Mouse (Mus musculus) CH12.LX (cell line): ENCODE measurements around the gene Cmss1. TPM values are rescaled to one million over a fixed set of nuclear protein-coding genes. Genes with fewer than 3 reads are reported as not detected.

Source experiments
- DNase-seq: peaks from one replicate; pipeline ENCODE4 v3.0.0-alpha.2; 2013; ENCODE audit errors: extremely low read depth
- H3K27ac ChIP-seq: 2 replicates; pipeline ENCODE4 v1.5.1; 2012; ENCODE audit warnings: low read depth, mild to moderate bottlenecking, control low read depth, moderate library complexity; ENCODE audit not compliant: insufficient read depth
- H3K27me3 ChIP-seq: replicated peaks from 2 replicates; pipeline ENCODE3; 2012; ENCODE audit warnings: inconsistent platforms
- H3K36me3 ChIP-seq, 2 experiments: replicated peaks in 1 of 2; 2 replicates each; pipeline versions ENCODE3 to v1.6.1; 2012; ENCODE audit warnings: inconsistent platforms in 1 of 2, low read length in 1 of 2, mild to moderate bottlenecking in 1 of 2, mixed read lengths in 1 of 2, moderate library complexity in 1 of 2; ENCODE audit not compliant: control insufficient read depth in 1 of 2, insufficient read depth in 1 of 2
- H3K4me1 ChIP-seq, 2 experiments: 2 replicates each; pipeline ENCODE4 v1.6.1; 2012; ENCODE audit warnings: inconsistent platforms in 1 of 2, moderate library complexity in 1 of 2; ENCODE audit not compliant: insufficient read depth in 2 of 2, control insufficient read depth in 1 of 2
- H3K4me2 ChIP-seq: 2 replicates; pipeline ENCODE4 v1.6.1; 2012; ENCODE audit warnings: low read depth, mild to moderate bottlenecking, control low read depth; ENCODE audit not compliant: poor library complexity, insufficient read depth, severe bottlenecking
- H3K4me3 ChIP-seq, 3 experiments: fragments of 150-350 bp in 1 of 3; sonication (generic) in 1 of 3; replicated peaks in 1 of 3; 2 replicates each; pipeline versions ENCODE3 to v1.5.1; 2011 to 2012; ENCODE audit warnings: low read depth in 2 of 3, low read length in 2 of 3, mild to moderate bottlenecking in 2 of 3, moderate library complexity in 2 of 3, control low read depth in 1 of 3, improper control_type of control experiment in 1 of 3, inconsistent platforms in 1 of 3, mixed read lengths in 1 of 3; ENCODE audit not compliant: poor library complexity in 1 of 3
- H3K79me2 ChIP-seq: replicated peaks from 2 replicates; pipeline ENCODE4 v1.6.1; 2012; ENCODE audit warnings: mild to moderate bottlenecking, moderate library complexity; ENCODE audit not compliant: control insufficient read depth, poor library complexity, insufficient read depth, severe bottlenecking; ENCODE audit errors: extremely low read depth
- H3K9ac ChIP-seq: 2 replicates; pipeline ENCODE4 v1.6.1; 2012; ENCODE audit warnings: low read depth, mild to moderate bottlenecking, control low read depth, moderate library complexity; ENCODE audit not compliant: insufficient read depth
- H3K9me3 ChIP-seq: replicated peaks from 2 replicates; pipeline ENCODE3; 2012; ENCODE audit warnings: low read length, inconsistent platforms, mixed read lengths
- BHLHE40 ChIP-seq: IDR thresholded peaks from 2 replicates; pipeline ENCODE4 v1.6.1; 2011; ENCODE audit warnings: mild to moderate bottlenecking, low read depth, low read length, improper control_type of control experiment
- CHD1 ChIP-seq: IDR thresholded peaks from 2 replicates; pipeline ENCODE4 v1.6.1; 2012; ENCODE audit warnings: low read depth, low read length, improper control_type of control experiment, inconsistent platforms
- CHD2 ChIP-seq: IDR thresholded peaks from 2 replicates; pipeline ENCODE4 v1.6.1; 2011; ENCODE audit warnings: low read length, improper control_type of control experiment
- E2F4 ChIP-seq: IDR thresholded peaks from 2 replicates; pipeline ENCODE4 v1.6.1; 2011; ENCODE audit warnings: low read depth, low read length, improper control_type of control experiment; ENCODE audit not compliant: insufficient replicate concordance
- ELF1 ChIP-seq: IDR thresholded peaks from 2 replicates; pipeline ENCODE4 v1.6.1; 2014; ENCODE audit warnings: low read depth, mild to moderate bottlenecking, inconsistent platforms, low read length, improper control_type of control experiment
- HCFC1 ChIP-seq: IDR thresholded peaks from 2 replicates; pipeline ENCODE4 v1.6.1; 2012; ENCODE audit warnings: low read depth, mild to moderate bottlenecking, inconsistent platforms, low read length, improper control_type of control experiment
- JUN ChIP-seq: IDR thresholded peaks from 2 replicates; pipeline ENCODE4 v1.6.1; 2011; ENCODE audit warnings: low read depth, mild to moderate bottlenecking, low read length, improper control_type of control experiment, moderate library complexity; ENCODE audit not compliant: insufficient read depth
- MAFK ChIP-seq: IDR thresholded peaks from 2 replicates; pipeline ENCODE4 v1.6.1; 2011; ENCODE audit warnings: low read length, improper control_type of control experiment; ENCODE audit not compliant: insufficient replicate concordance
- MAX ChIP-seq: IDR thresholded peaks from 2 replicates; pipeline ENCODE4 v1.6.1; 2011; ENCODE audit warnings: low read length, improper control_type of control experiment
- MEF2A ChIP-seq: IDR thresholded peaks from 2 replicates; pipeline ENCODE4 v1.6.1; 2014; ENCODE audit warnings: low read depth, mild to moderate bottlenecking, inconsistent platforms, low read length, improper control_type of control experiment, borderline replicate concordance
- MXI1 ChIP-seq: IDR thresholded peaks from 2 replicates; pipeline ENCODE4 v1.6.1; 2011; ENCODE audit warnings: mild to moderate bottlenecking, low read depth, low read length, improper control_type of control experiment
- NELFE ChIP-seq: IDR thresholded peaks from 2 replicates; pipeline ENCODE4 v1.6.1; 2011; ENCODE audit warnings: low read depth, low read length, improper control_type of control experiment
- NRF1 ChIP-seq: IDR thresholded peaks from 2 replicates; pipeline ENCODE4 v1.6.1; 2014; ENCODE audit warnings: low read depth, mild to moderate bottlenecking, inconsistent platforms, low read length, improper control_type of control experiment, moderate library complexity
- POLR2AphosphoS2 ChIP-seq: IDR thresholded peaks from 2 replicates; pipeline ENCODE4 v1.6.1; 2011; ENCODE audit warnings: low read depth, low read length, improper control_type of control experiment
- RCOR1 ChIP-seq: conservative IDR thresholded peaks from 2 replicates; pipeline ENCODE4 v1.6.1; 2012; ENCODE audit warnings: low read depth, mild to moderate bottlenecking, inconsistent platforms, low read length, improper control_type of control experiment
- SMC3 ChIP-seq: IDR thresholded peaks from 2 replicates; pipeline ENCODE4 v1.6.1; 2011; ENCODE audit warnings: low read depth, low read length, improper control_type of control experiment
- TBP ChIP-seq: conservative IDR thresholded peaks from 2 replicates; pipeline ENCODE4 v1.6.1; 2011; ENCODE audit warnings: low read depth, low read length, improper control_type of control experiment
- TCF12 ChIP-seq: IDR thresholded peaks from 2 replicates; pipeline ENCODE4 v1.6.1; 2014; ENCODE audit warnings: low read depth, mild to moderate bottlenecking, inconsistent platforms, low read length, improper control_type of control experiment
- UBTF ChIP-seq: IDR thresholded peaks from 2 replicates; pipeline ENCODE4 v1.6.1; 2012; ENCODE audit warnings: low read depth, mild to moderate bottlenecking, inconsistent platforms, low read length, improper control_type of control experiment, moderate library complexity
- ZC3H11A ChIP-seq: IDR thresholded peaks from 2 replicates; pipeline ENCODE4 v1.6.1; 2012; ENCODE audit warnings: low read depth, mild to moderate bottlenecking, inconsistent platforms, low read length, improper control_type of control experiment
- ZKSCAN1 ChIP-seq: IDR thresholded peaks from 2 replicates; pipeline ENCODE4 v1.6.1; 2012; ENCODE audit warnings: low read depth, inconsistent platforms, low read length, improper control_type of control experiment, borderline replicate concordance
- ZNF384 ChIP-seq: IDR thresholded peaks from 2 replicates; pipeline ENCODE4 v1.6.1; 2012; ENCODE audit warnings: low read depth, low read length, improper control_type of control experiment, inconsistent platforms
- dilution Hi-C: fragments of 300-500 bp; cut with MboI; formaldehyde crosslinking; loops from 2 replicates; pipeline ENCODE4 v1.14.3; 2020; ENCODE audit warnings: low sequenced_read_pairs; ENCODE audit not compliant: extremely low pct_unique_long_range_greater_than_20kb, extremely low pct_ligation_motif_present
- in situ Hi-C: fragments of 300-500 bp; cut with MboI; formaldehyde crosslinking; loops from 3 replicates; pipeline ENCODE4 v1.14.3; 2019; ENCODE audit warnings: low sequenced_read_pairs, low pct_ligation_motif_present, low pct_unique_long_range_greater_than_20kb, mixed read lengths
- polyA plus RNA-seq: library from polyadenylated mRNA; unstranded; fragments of >175 nt; gene quantifications from 2 replicates; pipeline ENCODE4 v1.2.1, GENCODE M21; 2012; ENCODE audit warnings: low read depth; ENCODE audit not compliant: insufficient read length
- total RNA-seq, 2 experiments: library from RNA; depleted of rRNA; stranded (reverse); fragments of 300-350 nt in 1 of 2; fragments of >200 nt in 1 of 2; gene quantifications; 2 replicates each; pipeline ENCODE4 v1.2.3; 2012 to 2014

The Cmss1 gene
- total and polyA plus RNA-seq, 3 experiments = 94.7 to 107 (median 103) TPM

DNA sequence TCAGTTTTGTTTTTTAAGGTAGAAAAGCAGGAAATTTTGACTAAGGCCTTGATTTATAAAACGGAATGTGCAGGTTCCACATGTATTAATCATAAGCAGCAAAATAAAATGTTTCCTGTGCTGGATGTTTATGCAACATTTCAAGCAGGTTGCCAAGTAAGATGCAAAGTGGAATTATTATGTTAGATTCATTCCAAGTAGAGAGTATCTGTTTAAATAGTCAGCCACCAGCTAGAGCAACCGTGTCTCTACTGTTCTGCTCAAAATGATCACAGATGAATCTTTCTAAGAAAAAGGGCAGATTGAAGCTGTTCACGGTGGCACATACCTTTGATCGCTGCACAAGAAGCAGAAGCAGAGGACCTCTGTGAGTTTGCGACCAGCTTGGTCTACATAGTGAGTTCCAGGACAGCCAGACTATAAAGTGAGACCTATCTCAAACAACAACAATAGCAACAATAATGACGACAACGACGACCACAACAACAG is 288.0 kb downstream of the Cmss1 start:
- in situ Hi-C loops = no loop called here
- Histone ChIP-seq H3K4me1 (peaks cover 0 to 7% of the 10 kb centered on the region in 2 experiments; a peak in 2 of 4 replicates), H3K4me3 (no peak overlapping the region), H3K27me3 (no peaks in the 10 kb centered on the region), H3K27ac (no peak overlapping the region), H3K9ac (no peak overlapping the region), H3K36me3 (peaks cover 0 to 29% of the 10 kb centered on the region in 2 experiments), H3K4me2 (no peak overlapping the region), H3K79me2 (no peaks in the 10 kb centered on the region), H3K9me3 (no peaks in the 10 kb centered on the region)
- dilution Hi-C loops = no loop called here
- no peak for DNase-seq
- no peak for TF ChIP-seq POLR2AphosphoS2
- no peak for TF ChIP-seq UBTF
- TF ChIP-seq NELFE = no peak
- TF ChIP-seq MXI1 = no peak
- no peak for TF ChIP-seq MAX
- no peak for TF ChIP-seq MEF2A
- TF ChIP-seq HCFC1 = no peak
- no peak for TF ChIP-seq E2F4
- no peak for TF ChIP-seq ZKSCAN1

DNA sequence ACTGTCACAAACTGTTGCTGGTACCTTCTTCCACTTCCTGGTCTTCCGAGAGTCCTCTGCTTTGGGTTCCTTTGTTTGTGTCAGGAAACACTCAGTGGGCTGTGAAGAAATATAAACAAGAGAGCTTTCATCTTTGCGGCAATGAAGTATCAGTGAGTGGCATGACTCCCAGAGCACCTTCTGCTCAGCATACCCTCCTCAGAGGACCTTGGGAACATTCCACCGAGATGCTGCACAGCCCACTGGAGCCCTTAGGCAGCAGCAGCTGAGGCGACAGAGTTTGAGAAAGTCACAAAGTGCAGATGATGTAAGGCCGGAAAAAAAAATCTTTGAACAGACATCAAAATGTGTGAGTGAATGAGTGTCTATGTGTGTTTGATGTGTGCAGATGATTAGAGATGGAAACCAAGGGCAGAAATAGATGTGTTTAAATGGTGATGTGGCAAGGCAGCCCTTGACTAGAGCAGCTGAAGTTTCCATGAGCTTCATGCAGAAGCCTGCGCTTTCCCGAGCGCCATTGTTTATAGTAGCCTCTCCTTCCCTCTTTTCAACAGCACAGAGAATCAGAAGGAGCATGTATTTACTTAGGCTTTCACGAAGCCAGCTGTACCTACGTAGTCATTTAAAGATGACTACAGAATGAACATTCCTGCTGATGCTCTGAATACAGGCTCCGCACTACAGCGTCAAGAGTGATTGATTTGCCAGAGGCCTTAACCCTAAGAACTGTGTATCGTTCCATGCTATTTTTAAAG is 288.6 kb downstream of the Cmss1 start:
- no peaks in the 10 kb centered on the region for H3K79me2 ChIP-seq
- dilution Hi-C loops (no loop called here), in situ Hi-C loops (no loop called here)
- no peak overlapping the region for H3K9ac ChIP-seq
- no peak overlapping the region for H3K4me3 ChIP-seq
- H3K4me2 ChIP-seq = no peak overlapping the region
- peaks cover 0 to 7% of the 10 kb centered on the region in 2 experiments; a peak in 2 of 4 replicates for H3K4me1 ChIP-seq
- peaks cover 0 to 30% of the 10 kb centered on the region in 2 experiments for H3K36me3 ChIP-seq
- no peak for DNase-seq
- TF ChIP-seq TBP = no peak
- TF ChIP-seq MXI1 = no peak
- TF ChIP-seq ZKSCAN1 = no peak
- no peak for TF ChIP-seq TCF12
- TF ChIP-seq NRF1 = no peak
- no peak for TF ChIP-seq RCOR1
- no peak for TF ChIP-seq CHD2
- TF ChIP-seq BHLHE40 = no peak
- no peak for TF ChIP-seq NELFE
- TF ChIP-seq ZNF384 = no peak
- TF ChIP-seq ZC3H11A = no peak
- no peak for TF ChIP-seq MAFK
- TF ChIP-seq POLR2AphosphoS2 = no peak
- TF ChIP-seq JUN = no peak
- TF ChIP-seq E2F4 = no peak
- no peak for TF ChIP-seq MAX
- TF ChIP-seq SMC3 = no peak
- no peak for TF ChIP-seq CHD1
- no peak for TF ChIP-seq ELF1
- H3K27me3 ChIP-seq = no peaks in the 10 kb centered on the region
- H3K27ac ChIP-seq = no peak overlapping the region
- no peaks in the 10 kb centered on the region for H3K9me3 ChIP-seq
